Mouse (Mus musculus) myocyte (in vitro differentiated cells): ENCODE measurements around the gene Rccd1. TPM values are rescaled to one million over a fixed set of nuclear protein-coding genes. Genes with fewer than 3 reads are reported as not detected.

Experiments used
- H3K27me3 ChIP-seq: one replicate; pipeline ENCODE4 v1.6.1; 2011; ENCODE audit not compliant: control insufficient read depth, insufficient read depth, insufficient read length
- H3K36me3 ChIP-seq: one replicate; pipeline ENCODE4 v1.6.1; 2011; ENCODE audit not compliant: control insufficient read depth, insufficient read depth
- H3K4me2 ChIP-seq: one replicate; pipeline ENCODE4 v1.6.1; 2011; ENCODE audit warnings: low read depth, control low read depth
- H3K4me3 ChIP-seq: one replicate; pipeline ENCODE4 v1.5.1; 2011; ENCODE audit warnings: mild to moderate bottlenecking, control low read depth, moderate library complexity
- H3K79me2 ChIP-seq: one replicate; pipeline ENCODE4 v1.6.1; 2011; ENCODE audit not compliant: control insufficient read depth, insufficient read depth
- H3ac ChIP-seq: one replicate; pipeline ENCODE4 v1.6.1; 2011; ENCODE audit not compliant: control insufficient read depth, insufficient read length
- CEBPB ChIP-seq: IDR thresholded peaks from 2 replicates; pipeline ENCODE4 v1.6.1; 2011; ENCODE audit warnings: mild to moderate bottlenecking, moderate library complexity; ENCODE audit not compliant: poor library complexity, insufficient read depth, severe bottlenecking
- E2F4 ChIP-seq: IDR thresholded peaks from one replicate; pipeline ENCODE4 v1.6.1; 2011; ENCODE audit warnings: mild to moderate bottlenecking, control low read depth, moderate library complexity; ENCODE audit not compliant: insufficient read depth
- MAX ChIP-seq: IDR thresholded peaks from one replicate; pipeline ENCODE4 v1.6.1; 2011; ENCODE audit warnings: low read depth, mild to moderate bottlenecking, control low read depth
- MYOD1 ChIP-seq, 3 experiments: IDR thresholded peaks; one replicate each; pipeline ENCODE4 v1.6.1; 2011; ENCODE audit warnings: control low read depth in 2 of 3, low read depth in 2 of 3, mild to moderate bottlenecking in 2 of 3, moderate library complexity in 1 of 3; ENCODE audit not compliant: insufficient read length in 2 of 3, control insufficient read depth in 1 of 3
- MYOG ChIP-seq, 3 experiments: IDR thresholded peaks; one replicate each; pipeline ENCODE4 v1.6.1; 2011; ENCODE audit warnings: control low read depth in 2 of 3, low read depth in 2 of 3, mild to moderate bottlenecking in 2 of 3; ENCODE audit not compliant: insufficient read length in 2 of 3, control insufficient read depth in 1 of 3, insufficient read depth in 1 of 3
- POLR2A ChIP-seq: IDR thresholded peaks from one replicate; pipeline ENCODE4 v1.6.1; 2011; ENCODE audit warnings: low read depth, mild to moderate bottlenecking, control low read depth, moderate library complexity; ENCODE audit not compliant: insufficient read length
- POLR2AphosphoS2 ChIP-seq: IDR thresholded peaks from one replicate; pipeline ENCODE4 v1.6.1; 2011; ENCODE audit warnings: low read depth, control low read depth; ENCODE audit not compliant: insufficient read length
- REST ChIP-seq: IDR thresholded peaks from one replicate; pipeline ENCODE4 v1.6.1; 2011; ENCODE audit warnings: mild to moderate bottlenecking, control low read depth, moderate library complexity; ENCODE audit not compliant: insufficient read depth, insufficient read length
- SRF ChIP-seq: IDR thresholded peaks from one replicate; pipeline ENCODE4 v1.6.1; 2011; ENCODE audit warnings: low read depth; ENCODE audit not compliant: control insufficient read depth, insufficient read length
- TCF12 ChIP-seq: IDR thresholded peaks from one replicate; pipeline ENCODE4 v1.6.1; 2011; ENCODE audit warnings: mild to moderate bottlenecking, control low read depth; ENCODE audit not compliant: poor library complexity, insufficient read depth, severe bottlenecking
- USF1 ChIP-seq: IDR thresholded peaks from one replicate; pipeline ENCODE4 v1.6.1; 2011; ENCODE audit warnings: low read depth, mild to moderate bottlenecking, control low read depth, moderate library complexity
- polyA plus RNA-seq: library from polyadenylated mRNA; unstranded; fragments of >200 nt; fragmentation: generic; extraction: Trizol; gene quantifications from one replicate; pipeline ENCODE4 v1.2.1, GENCODE M21; 2012; ENCODE audit warnings: missing spikeins

The Rccd1 gene
- polyA plus RNA-seq, 1 experiment = 8.4 TPM

GRCm38 (mm10) chr7:80246148-80246721 is 78.0 kb downstream of the Rccd1 start, which contains the start of gene Ttll13:
Gene Ttll13 (plus strand): TSS chr7:80246376.
- H3K4me3 ChIP-seq = peak within 1 kb of the TSS; percentile 31
- H3K4me2 ChIP-seq = peak within 1 kb of the TSS; percentile 70
- TF ChIP-seq POLR2A (peak; percentile 11), MYOD1 (IDR thresholded peaks at IDR 0.05; ENCODE audit: control insufficient read depth in 1 of 3, insufficient read length in 2 of 3, low read depth in 2 of 3) (no peak), E2F4 (peak; percentile 37), MAX (no peak)
- no peaks in the 10 kb centered on the region for H3K27me3 ChIP-seq
- no peaks in the 10 kb centered on the region for H3K36me3 ChIP-seq
- peak within 1 kb of the TSS; percentile 22 for H3ac ChIP-seq
- H3K79me2 ChIP-seq = no peaks in the 10 kb centered on the region

- Histone ChIP-seq H3K27me3 (no peaks in the 10 kb centered on the region), H3K36me3 (no peaks in the 10 kb centered on the region), H3K4me2 (no peak overlapping the region), H3K79me2 (no peaks in the 10 kb centered on the region), H3K4me3 (no peak overlapping the region), H3ac (no peak overlapping the region)
- TF ChIP-seq E2F4 (no peak), TCF12 (no peak), SRF (no peak), POLR2AphosphoS2 (no peak), POLR2A (no peak), USF1 (no peak), MAX (no peak), MYOG (IDR thresholded peaks at IDR 0.05; ENCODE audit: control insufficient read depth in 1 of 3, insufficient read depth in 1 of 3, insufficient read length in 2 of 3, low read depth in 2 of 3) (no peak), REST (no peak), MYOD1 (IDR thresholded peaks at IDR 0.05; ENCODE audit: control insufficient read depth in 1 of 3, insufficient read length in 2 of 3, low read depth in 2 of 3) (no peak), CEBPB (no peak)
Observed at GRCm38 (mm10) chr7:80244851-80245250, 79.4 kb downstream of the Rccd1 start.

Other genes starting within 250 kb of the Rccd1 start
- gene Idh2, start 209.1 kb downstream of the Rccd1 start, polyA plus RNA-seq = 159 TPM
- gene Sema4b, start 137.6 kb downstream of the Rccd1 start, polyA plus RNA-seq = 11.4 TPM
- 98.7 TPM for gene Cib1, start 91.6 kb downstream of the Rccd1 start, polyA plus RNA-seq
- gene Gdpgp1, start 91.6 kb downstream of the Rccd1 start, polyA plus RNA-seq = 0.91 TPM
- 0.24 TPM for gene Ttll13, start 78.1 kb downstream of the Rccd1 start, polyA plus RNA-seq
- gene Ngrn, start 63.2 kb downstream of the Rccd1 start, polyA plus RNA-seq = 55.0 TPM
- 4.8 TPM for gene Vps33b, start 54.8 kb downstream of the Rccd1 start, polyA plus RNA-seq
- gene Prc1, start 30.0 kb downstream of the Rccd1 start, polyA plus RNA-seq = 25.5 TPM
- gene Unc45a, start 16.6 kb upstream of the Rccd1 start, polyA plus RNA-seq = 38.4 TPM
- gene Hddc3, start 18.6 kb upstream of the Rccd1 start, polyA plus RNA-seq = 83.3 TPM
- gene Man2a2, start 46.9 kb upstream of the Rccd1 start, polyA plus RNA-seq = 35.7 TPM
- gene Fes, start 63.5 kb upstream of the Rccd1 start, polyA plus RNA-seq = 0.54 TPM
- gene Furin, start 81.0 kb upstream of the Rccd1 start, polyA plus RNA-seq = 64.1 TPM
- gene Blm, start 210.7 kb upstream of the Rccd1 start, polyA plus RNA-seq = 1.1 TPM